Mouse (Mus musculus): ENCODE results near the gene Cdc14a. TPM values are rescaled to one million over a fixed set of nuclear protein-coding genes. Genes with fewer than 3 reads are reported as not detected.
A peak's percentile ranks its signal among the peaks of the same experiment; 100 is the strongest.

The Cdc14a gene
- polyA plus RNA-seq, 1 experiment = 2.7 TPM

DNA sequence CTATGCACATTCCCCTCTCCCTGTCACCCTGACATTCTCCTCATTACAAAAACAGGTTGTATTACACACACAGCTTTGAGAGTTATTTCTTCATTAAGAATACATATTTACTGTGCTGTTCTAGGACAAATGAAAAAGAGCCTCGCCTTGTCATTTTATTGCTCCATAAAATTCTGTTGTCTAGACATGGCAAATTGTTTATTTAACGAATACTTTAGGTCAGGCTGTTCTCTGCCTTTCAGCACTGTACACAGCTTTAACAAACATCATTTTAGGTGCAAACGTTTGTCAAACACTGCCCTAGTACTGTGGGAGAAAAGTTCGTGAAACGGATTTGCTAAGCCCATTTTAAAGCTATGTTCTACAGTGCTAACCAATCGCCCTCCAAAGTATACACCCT, 122.1 kb downstream of the Cdc14a start:
- Histone ChIP-seq H3K4me3 (ENCODE audit: insufficient read depth, low read depth, low read length) (no peak overlapping the region), H3K27ac (replicated peaks; ENCODE audit: low read depth, low read length) (no peak overlapping the region), H3K4me1 (ENCODE audit: control insufficient read depth, insufficient read depth, insufficient read length, low read length) (no peaks in the 10 kb centered on the region)

DNA sequence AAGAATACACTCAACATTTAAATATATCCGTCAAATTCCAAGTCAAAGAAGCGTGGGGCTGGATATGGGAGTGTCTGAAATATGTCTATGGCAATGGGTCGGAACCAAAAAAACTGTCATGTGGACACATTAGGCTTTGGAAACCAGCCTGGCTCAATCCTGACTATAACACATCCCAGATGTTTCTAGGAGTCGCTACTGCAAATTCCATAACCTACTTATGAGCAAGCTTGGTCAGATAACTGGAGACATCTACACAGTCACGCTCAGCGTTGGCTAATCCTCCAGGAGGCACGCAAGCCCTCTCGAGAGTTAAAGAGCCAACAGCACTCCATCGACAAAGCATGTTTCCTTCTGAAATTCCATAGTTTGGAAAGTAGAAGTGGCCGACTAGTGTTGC, 125.1 kb downstream of the Cdc14a start:
- H3K4me3 ChIP-seq (ENCODE audit: insufficient read depth, low read depth, low read length) = no peak overlapping the region
- H3K4me1 ChIP-seq (ENCODE audit: control insufficient read depth, insufficient read depth, insufficient read length, low read length) = no peaks in the 10 kb centered on the region
- H3K27ac ChIP-seq (replicated peaks; ENCODE audit: low read depth, low read length) = no peak overlapping the region

DNA sequence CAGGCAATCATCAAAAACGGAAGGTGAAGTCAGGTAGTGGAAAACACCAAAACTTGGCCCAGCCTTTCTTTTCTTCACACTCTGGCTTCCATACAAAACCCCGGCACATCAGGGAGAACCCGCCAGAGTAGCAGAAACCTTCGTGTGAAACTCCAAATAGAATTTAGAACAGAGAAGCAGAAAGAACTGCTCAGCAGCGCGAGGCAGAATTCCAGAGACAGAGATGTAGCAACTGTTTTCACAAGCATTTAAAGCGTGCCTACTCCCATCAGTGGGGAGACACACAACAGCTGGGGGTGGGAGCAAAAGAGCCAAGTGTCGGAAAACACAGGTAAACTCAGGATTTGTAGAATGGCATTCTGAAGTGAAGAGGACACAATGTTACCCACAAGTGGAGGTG, 125.8 kb downstream of the Cdc14a start:
- H3K4me3 ChIP-seq (ENCODE audit: insufficient read depth, low read depth, low read length) = no peak overlapping the region
- no peak overlapping the region for H3K27ac ChIP-seq (replicated peaks; ENCODE audit: low read depth, low read length)
- H3K4me1 ChIP-seq (ENCODE audit: control insufficient read depth, insufficient read depth, insufficient read length, low read length) = peaks cover 3% of the 10 kb centered on the region; the same call in 1 of the 2 replicates

DNA sequence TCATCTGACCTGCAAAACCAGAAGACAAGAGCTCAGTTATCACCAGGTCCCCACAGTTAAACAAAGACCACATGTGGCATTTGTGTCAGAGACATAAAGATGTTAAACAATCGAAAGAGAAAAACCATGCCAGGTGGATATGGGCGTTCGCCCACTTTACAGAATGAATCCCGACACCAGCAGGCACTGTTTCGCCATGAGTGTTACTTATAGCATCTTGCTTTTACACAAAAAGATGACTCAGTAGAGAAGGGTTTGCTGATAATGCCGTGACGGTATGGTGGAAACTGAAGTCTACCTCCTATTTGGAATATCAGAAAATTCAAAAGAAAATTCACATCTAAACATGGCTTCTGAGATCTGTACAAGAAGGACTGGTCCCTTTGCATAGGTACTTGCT, 126.7 kb downstream of the Cdc14a start:
- Histone ChIP-seq H3K4me1 (ENCODE audit: control insufficient read depth, insufficient read depth, insufficient read length, low read length) (peaks cover 3% of the 10 kb centered on the region; the same call in 1 of the 2 replicates), H3K4me3 (ENCODE audit: insufficient read depth, low read depth, low read length) (no peak overlapping the region), H3K27ac (replicated peaks; ENCODE audit: low read depth, low read length) (no peak overlapping the region)

DNA sequence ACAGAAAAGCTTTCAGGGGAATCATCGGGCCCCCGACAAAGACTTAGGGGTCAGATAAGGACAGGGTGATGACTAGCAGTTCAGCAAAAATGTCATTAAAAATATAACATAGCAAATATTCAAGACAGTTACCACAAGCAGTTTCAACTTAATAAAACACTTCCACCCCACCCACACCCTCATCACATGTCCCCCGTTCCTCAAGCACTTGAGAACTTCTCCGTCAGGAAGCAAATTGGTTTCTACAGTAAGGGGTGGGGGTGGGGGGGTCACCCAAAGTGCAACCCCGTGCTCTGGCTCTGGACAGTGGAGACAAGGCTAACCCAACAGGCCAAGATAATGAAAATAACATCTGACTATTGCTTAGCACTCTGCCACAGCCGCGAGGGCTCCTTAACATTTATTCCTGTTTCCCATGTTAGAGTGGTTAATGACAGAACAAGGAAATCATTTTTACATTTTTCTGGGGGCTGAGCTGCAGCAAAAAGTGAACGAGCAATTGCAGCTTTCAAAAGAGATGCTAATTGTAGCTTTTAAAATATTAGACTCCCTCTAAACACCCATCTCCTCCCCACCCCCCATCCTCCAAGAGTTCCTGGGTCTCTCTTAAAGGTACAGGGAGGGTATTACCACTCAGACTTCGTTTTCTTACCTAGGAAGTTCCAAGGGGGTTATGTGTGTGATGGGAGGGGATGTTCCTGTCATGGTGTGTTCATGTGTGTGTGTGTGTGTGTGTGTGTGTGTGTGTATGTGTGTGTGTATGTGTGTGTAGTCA, 133.6 kb downstream of the Cdc14a start:
- Histone ChIP-seq H3K4me3 (ENCODE audit: insufficient read depth, low read depth, low read length) (no peak overlapping the region), H3K27ac (replicated peaks; ENCODE audit: low read depth, low read length) (no peak overlapping the region), H3K4me1 (ENCODE audit: control insufficient read depth, insufficient read depth, insufficient read length, low read length) (peaks cover 3% of the 10 kb centered on the region; the same call in 1 of the 2 replicates)

DNA sequence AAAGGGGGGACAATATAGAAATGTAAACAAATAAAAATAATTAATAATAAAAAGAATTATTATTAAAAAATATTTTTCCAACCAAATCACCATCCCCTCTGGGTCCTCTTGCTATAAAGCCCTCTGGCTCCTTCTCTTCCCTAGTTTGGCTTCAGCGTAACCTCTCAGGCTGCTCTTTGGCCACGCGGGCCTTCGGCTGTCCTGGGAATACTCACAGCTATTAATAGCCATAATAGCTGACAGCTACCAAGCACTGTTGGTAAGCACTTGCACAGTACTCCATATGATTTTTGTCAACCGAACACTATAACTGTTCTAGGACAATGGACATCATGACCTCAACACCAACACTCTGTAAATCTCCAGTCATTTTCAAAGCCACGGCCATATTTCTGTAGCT, 135.0 kb downstream of the Cdc14a start:
- no peak overlapping the region for H3K4me3 ChIP-seq (ENCODE audit: insufficient read depth, low read depth, low read length)
- H3K4me1 ChIP-seq (ENCODE audit: control insufficient read depth, insufficient read depth, insufficient read length, low read length) = peaks cover 3% of the 10 kb centered on the region; the same call in 1 of the 2 replicates
- H3K27ac ChIP-seq (replicated peaks; ENCODE audit: low read depth, low read length) = no peak overlapping the region

DNA sequence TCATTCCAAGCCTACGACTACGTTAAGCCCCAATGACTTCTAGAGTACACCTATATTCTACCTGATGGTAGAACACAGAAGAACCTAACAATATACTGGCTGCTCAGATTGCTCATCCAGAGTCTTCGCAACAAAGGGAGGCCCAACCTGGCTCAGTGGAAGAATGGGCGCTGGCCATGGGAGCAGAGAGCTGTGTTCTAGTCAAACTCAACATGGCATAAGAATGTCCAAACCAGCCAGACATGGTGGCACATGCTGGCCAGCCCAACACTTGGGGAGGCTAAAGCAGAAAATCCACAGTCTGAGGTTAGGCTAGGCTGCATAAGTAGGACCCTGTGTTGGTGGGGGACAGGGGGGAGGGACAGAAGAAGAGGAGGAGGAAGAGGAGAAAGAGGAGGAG, 139.1 kb downstream of the Cdc14a start:
- H3K4me1 ChIP-seq (ENCODE audit: control insufficient read depth, insufficient read depth, insufficient read length, low read length) = no peaks in the 10 kb centered on the region
- no peak overlapping the region for H3K27ac ChIP-seq (replicated peaks; ENCODE audit: low read depth, low read length)
- H3K4me3 ChIP-seq (ENCODE audit: insufficient read depth, low read depth, low read length) = no peak overlapping the region

DNA sequence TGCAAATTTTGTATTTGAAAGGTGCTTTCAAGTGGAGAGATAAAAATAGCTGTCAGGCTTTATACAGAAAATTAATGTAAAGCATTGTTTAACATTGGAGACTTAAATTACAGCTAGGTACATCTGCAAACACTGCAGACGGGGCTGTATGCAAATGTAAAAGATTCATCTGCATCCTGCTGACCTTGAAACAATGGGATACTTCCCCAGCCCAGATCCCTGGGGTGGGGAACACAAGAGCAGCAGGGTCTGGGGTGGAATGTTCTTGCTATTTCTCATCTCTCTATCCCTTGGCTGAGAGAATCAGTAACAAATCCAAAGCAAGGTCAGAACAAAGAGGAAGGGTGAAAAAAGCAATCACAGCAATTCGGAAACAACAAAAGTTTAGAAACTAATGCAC, 139.8 kb downstream of the Cdc14a start:
- H3K27ac ChIP-seq (replicated peaks; ENCODE audit: low read depth, low read length) = no peak overlapping the region
- H3K4me3 ChIP-seq (ENCODE audit: insufficient read depth, low read depth, low read length) = no peak overlapping the region
- no peaks in the 10 kb centered on the region for H3K4me1 ChIP-seq (ENCODE audit: control insufficient read depth, insufficient read depth, insufficient read length, low read length)

DNA sequence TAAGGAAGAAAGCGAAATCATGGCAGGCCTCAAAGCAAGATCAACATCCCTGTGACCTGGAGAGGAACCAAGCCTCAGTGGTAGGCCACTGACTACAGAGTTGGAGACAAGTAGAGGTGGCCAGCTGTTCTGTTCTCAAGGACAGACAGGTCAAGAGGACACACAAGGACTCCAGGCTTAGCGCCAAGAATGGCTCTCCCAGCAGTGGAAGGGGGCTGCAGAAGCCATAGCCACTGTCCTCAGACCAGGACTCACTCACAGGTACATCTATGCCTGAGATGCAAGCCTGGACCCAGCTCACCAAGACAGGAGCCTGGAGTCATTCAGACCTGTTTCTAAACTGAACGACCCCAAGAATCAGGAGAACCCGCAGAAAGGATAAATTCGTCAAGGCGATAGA, 142.2 kb downstream of the Cdc14a start:
- Histone ChIP-seq H3K4me3 (ENCODE audit: insufficient read depth, low read depth, low read length) (no peak overlapping the region), H3K27ac (replicated peaks; ENCODE audit: low read depth, low read length) (no peak overlapping the region), H3K4me1 (ENCODE audit: control insufficient read depth, insufficient read depth, insufficient read length, low read length) (no peaks in the 10 kb centered on the region)

DNA sequence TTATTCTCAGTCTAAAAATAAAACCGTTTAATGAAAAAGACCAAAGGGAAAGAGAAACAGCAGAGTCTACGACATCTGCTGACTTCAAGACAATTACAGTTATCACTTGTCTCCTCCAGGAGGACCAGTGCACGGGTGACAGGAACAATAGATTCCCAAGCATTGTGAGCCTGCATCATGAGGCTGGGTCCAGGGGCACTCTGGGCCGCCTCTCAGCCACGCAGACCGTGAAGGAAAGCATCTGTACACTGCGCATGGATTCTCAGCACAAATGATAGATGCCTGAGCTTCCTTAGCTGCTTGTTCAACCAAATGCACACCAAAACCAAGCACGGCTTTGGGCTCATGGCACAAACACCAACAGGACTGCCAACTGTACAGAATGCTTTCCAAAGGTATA, 146.7 kb downstream of the Cdc14a start:
- Histone ChIP-seq H3K4me3 (ENCODE audit: insufficient read depth, low read depth, low read length) (no peak overlapping the region), H3K4me1 (ENCODE audit: control insufficient read depth, insufficient read depth, insufficient read length, low read length) (no peaks in the 10 kb centered on the region), H3K27ac (replicated peaks; ENCODE audit: low read depth, low read length) (no peak overlapping the region)

DNA sequence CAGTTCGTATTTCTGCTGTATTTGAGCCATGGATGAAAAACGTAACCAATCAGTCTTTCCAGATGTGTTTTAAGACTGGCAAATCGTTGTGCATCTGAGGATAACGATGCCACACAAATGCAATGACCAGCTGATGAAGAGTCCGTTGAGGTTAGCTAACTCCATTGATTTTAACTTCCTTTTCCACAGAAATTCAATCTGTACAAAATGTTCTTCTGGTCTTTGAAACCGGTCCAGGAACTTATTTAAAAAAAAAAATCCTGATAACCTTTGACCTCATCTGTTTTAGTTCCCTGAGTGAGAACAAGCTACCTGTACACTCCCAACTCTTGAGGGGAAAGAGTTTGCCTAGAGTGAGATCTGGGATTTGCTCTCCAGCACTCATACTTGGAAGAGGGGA, 152.2 kb downstream of the Cdc14a start:
- H3K4me1 ChIP-seq (ENCODE audit: control insufficient read depth, insufficient read depth, insufficient read length, low read length) = no peaks in the 10 kb centered on the region
- no peak overlapping the region for H3K4me3 ChIP-seq (ENCODE audit: insufficient read depth, low read depth, low read length)
- H3K27ac ChIP-seq (replicated peaks; ENCODE audit: low read depth, low read length) = no peak overlapping the region

DNA sequence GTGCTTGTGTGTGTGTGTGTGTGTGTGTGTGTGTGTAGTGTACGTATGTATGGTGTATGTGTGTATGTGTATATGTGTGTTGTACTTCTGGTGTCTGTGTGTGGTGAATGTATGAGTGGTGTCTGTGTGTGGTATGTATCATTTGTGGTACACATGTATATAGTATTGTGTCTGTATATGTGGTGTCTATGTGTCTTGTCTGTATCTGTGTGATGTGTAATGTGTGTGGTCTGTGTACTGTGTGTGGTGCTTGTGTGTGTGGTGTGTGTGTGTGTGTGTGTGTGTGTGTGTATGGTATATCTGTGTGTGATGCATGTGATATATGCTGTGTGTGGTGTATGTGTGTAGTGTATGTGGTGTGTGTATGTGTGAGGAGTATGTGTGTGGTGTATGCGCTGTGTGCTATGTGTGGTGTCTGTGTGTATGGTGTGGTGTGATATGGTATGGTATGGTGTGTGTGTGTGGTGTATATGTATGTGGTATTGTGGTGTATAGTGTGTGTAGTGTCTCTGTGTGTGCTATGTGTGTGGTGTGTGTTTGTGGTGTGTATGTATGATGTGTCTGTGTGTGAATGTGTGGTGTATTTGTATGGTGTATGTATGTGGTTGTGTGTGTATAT, 156.7 kb downstream of the Cdc14a start:
- no peaks in the 10 kb centered on the region; the same call in 1 of the 2 replicates for H3K4me1 ChIP-seq (ENCODE audit: control insufficient read depth, insufficient read depth, insufficient read length, low read length)
- no peak overlapping the region for H3K4me3 ChIP-seq (ENCODE audit: insufficient read depth, low read depth, low read length)
- no peak overlapping the region for H3K27ac ChIP-seq (replicated peaks; ENCODE audit: low read depth, low read length)

DNA sequence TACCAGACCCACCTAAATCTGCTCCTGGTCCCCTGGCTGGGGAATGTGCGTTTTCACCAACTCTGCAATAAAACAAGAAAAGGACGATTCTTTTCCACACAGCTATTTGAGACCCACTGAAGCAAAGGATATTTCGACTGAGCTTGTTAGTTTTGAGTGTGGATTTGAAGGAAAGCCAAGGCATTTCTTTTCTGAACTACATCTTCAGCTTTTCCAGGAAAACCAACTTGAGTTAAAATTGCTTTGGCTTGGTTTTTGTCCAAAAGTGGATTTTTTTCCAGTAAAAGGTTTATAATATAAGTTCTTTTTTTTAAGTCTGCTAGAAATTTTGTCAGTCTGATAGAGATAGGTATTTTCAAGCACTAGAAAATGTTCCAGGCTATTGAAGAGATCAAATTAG, 157.5 kb downstream of the Cdc14a start:
- H3K27ac ChIP-seq (replicated peaks; ENCODE audit: low read depth, low read length) = no peak overlapping the region
- no peak overlapping the region for H3K4me3 ChIP-seq (ENCODE audit: insufficient read depth, low read depth, low read length)
- no peaks in the 10 kb centered on the region; the same call in 1 of the 2 replicates for H3K4me1 ChIP-seq (ENCODE audit: control insufficient read depth, insufficient read depth, insufficient read length, low read length)

DNA sequence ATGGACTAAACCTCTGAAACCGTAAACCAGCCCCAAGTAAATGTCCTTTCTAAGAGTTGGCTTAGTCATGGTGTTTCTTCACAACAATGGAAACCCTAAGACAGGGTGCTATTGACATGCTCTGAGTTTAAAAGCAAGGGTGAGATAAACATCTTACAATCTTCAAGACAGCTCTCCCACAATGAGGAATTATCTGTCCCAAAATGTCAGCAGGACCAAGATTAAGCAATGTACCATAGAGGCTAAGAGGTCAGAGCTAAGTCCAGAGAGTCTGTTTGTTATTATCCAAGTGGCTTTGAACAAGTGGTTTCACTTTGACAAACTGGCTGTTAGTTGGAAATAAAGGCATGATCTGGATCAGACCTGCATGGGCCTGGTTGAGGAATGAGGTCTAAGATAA, 159.9 kb downstream of the Cdc14a start:
- H3K27ac ChIP-seq (replicated peaks; ENCODE audit: low read depth, low read length) = 0 out of 2 replicates have a peak overlapping the region, but pooled peaks have one; percentile 2
- H3K4me1 ChIP-seq (ENCODE audit: control insufficient read depth, insufficient read depth, insufficient read length, low read length) = no peaks in the 10 kb centered on the region; the same call in 1 of the 2 replicates
- H3K4me3 ChIP-seq (ENCODE audit: insufficient read depth, low read depth, low read length) = no peak overlapping the region

DNA sequence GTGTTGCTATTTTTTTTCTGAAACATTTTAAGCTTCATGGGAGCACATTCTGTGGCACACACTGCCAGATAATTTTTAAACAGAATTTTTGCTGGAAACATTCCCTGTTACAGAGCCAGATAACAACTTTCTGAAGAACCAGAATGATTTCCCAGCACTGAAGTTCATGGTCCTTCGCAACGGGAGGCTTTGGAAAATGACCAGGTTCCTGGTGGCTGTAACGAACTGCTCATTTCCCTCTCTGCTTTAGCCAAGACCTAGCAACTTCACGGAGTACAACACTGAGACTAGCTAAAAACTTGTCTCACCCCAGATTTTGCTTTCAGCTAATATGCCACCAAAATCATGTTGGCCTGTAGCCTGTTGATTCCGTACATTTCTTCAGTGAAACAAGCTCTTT, 160.8 kb downstream of the Cdc14a start:
- no peak overlapping the region for H3K4me3 ChIP-seq (ENCODE audit: insufficient read depth, low read depth, low read length)
- no peak overlapping the region for H3K27ac ChIP-seq (replicated peaks; ENCODE audit: low read depth, low read length)
- H3K4me1 ChIP-seq (ENCODE audit: control insufficient read depth, insufficient read depth, insufficient read length, low read length) = no peaks in the 10 kb centered on the region; the same call in 1 of the 2 replicates

DNA sequence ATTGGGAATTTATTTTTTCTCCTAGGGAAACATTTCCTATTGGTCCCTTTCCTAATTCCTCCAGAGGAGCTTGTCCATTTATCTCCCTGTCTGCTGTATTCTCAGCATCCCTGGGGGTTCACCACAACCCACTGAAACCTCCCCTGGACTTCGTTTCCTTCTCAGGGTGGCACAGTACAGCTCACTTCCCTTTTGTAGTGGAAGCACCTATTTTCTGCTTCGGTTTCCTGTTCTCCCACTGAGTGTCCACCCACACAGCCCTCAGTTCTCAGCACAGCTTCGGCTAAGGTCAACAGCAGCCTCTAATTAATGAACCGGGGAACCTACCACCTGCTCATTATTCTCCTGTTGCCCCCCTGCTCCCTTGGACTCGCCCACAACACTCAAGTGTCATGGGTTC, 167.7 kb downstream of the Cdc14a start:
- H3K27ac ChIP-seq (replicated peaks; ENCODE audit: low read depth, low read length) = no peak overlapping the region
- no peaks in the 10 kb centered on the region; the same call in 1 of the 2 replicates for H3K4me1 ChIP-seq (ENCODE audit: control insufficient read depth, insufficient read depth, insufficient read length, low read length)
- no peak overlapping the region for H3K4me3 ChIP-seq (ENCODE audit: insufficient read depth, low read depth, low read length)
